Mouse (Mus musculus) kidney, adult 10 weeks (tissue): ENCODE measurements around the gene Tbc1d5. TPM values are rescaled to one million over a fixed set of nuclear protein-coding genes. Genes with fewer than 3 reads are reported as not detected.

ENCODE experiments used
- polyA plus RNA-seq: library from polyadenylated mRNA; stranded (reverse); fragments of 350-450 nt; fragmentation: Illumina TruSeq; extraction: RNeasy Lipid Tissue Mini Kit (QIAGEN cat#74804); gene quantifications from one replicate; pipeline ENCODE4 v1.2.3, GENCODE M21; 2014; ENCODE audit warnings: low read depth, low replicate concordance

Tbc1d5 gene
- polyA plus RNA-seq, result 19.9 TPM

GRCm38 (mm10) chr17:51179195-51179953, at the start of gene Tbc1d5:
Tbc1d5 (minus strand) TSS chr17:51179352.

